Mouse (Mus musculus) olfactory bulb, adult 2 months (tissue): ENCODE data around the gene Tedc1.

ENCODE experiments used
- CTCF ChIP-seq: fragments of 200-500 bp; IDR thresholded peaks from 2 replicates; pipeline ENCODE4 v1.5.1; 2012; ENCODE audit warnings: low read depth, mild to moderate bottlenecking, low read length, moderate library complexity; ENCODE audit not compliant: insufficient read depth
- POLR2A ChIP-seq: fragments of 200-500 bp; IDR thresholded peaks from 2 replicates; pipeline ENCODE4 v1.6.1; 2012; ENCODE audit warnings: mild to moderate bottlenecking, low read depth, low read length, moderate library complexity; ENCODE audit not compliant: insufficient read depth

- TF ChIP-seq CTCF (no peak), POLR2A (no peak)
Measured at GRCm38 (mm10) chr12:113213226-113213625, 57.0 kb downstream of the Tedc1 start.
